ENCODE assay signal across 8 mouse cellular contexts in the genomic region with DNA sequence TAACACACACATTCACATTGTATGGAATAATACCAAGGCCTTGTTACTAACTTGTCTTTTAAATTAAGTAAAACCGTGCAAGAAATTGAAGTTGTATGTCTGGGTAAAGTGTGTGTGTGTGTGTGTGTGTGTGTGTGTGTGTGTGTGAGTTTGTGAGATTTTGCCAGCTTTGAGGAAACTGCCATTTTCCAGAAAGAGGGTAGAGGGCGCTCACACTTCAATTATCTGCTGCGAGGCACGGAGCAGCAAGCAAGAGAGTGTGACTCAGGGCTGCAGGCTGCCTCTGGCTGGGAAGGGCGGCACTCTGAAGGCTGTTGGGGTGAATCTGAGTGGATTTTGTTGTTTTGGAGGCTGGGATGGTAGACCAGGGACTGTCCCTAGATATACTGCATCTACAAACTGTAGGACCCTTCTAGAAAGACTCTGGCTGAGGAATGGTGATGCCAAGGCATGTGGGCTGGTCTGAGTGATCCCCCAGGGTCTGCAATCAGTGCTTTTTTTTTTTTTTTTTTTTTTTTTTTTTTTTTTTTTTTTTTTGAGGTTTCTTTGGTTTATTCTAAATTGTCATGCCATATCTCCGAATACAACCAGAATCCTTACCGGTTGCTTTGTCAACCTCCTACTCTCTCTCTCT. TPM values are rescaled to one million over a fixed set of nuclear protein-coding genes. Genes with fewer than 3 reads are reported as not detected.
DNase-seq lines count a peak whose midpoint lies in the region; ATAC-seq and TF ChIP-seq lines count a peak whose summit lies in the region.

No protein-coding gene starts in this region.

- in situ Hi-C loops in CH12.LX (cut with MboI; ENCODE audit: low pct_ligation_motif_present, low pct_unique_long_range_greater_than_20kb, low sequenced_read_pairs) = no loop called here

- H3K4me1 ChIP-seq in CH12.LX (ENCODE audit: control insufficient read depth in 1 of 2, insufficient read depth in 2 of 2) = no peaks in the 10 kb centered on the region
- no peaks in the 10 kb centered on the region for H3K4me1 ChIP-seq in lung, adult 2 months (ENCODE audit: control insufficient read depth, insufficient read depth, low read length)
- H3K4me1 ChIP-seq in neural tube, embryonic 15.5 days = peaks cover 4% of the 10 kb centered on the region; the same call in 1 of the 2 replicates

- DNase-seq in 3T3-L1 (ENCODE audit: low read depth, low spot score) (peak; percentile 77), CH12.LX (ENCODE audit: extremely low read depth) (peak; percentile 62)
- peak; percentile 32 for DNase-seq in cerebellum, adult 11-12 months
- DNase-seq in frontal cortex, postnatal 10 days (ENCODE audit: low spot score in 2 of 2) = peak; percentile 40 to 57
- DNase-seq in kidney, adult 9 months = peak; percentile 65
- DNase-seq in lung, adult 2 months = no peak
- no peak for DNase-seq in spleen, postnatal 36 days (ENCODE audit: low spot score in 2 of 2)

- no peak overlapping the region for H3K4me2 ChIP-seq in CH12.LX (ENCODE audit: insufficient read depth, low read depth, poor library complexity, severe bottlenecking)
- H3K4me2 ChIP-seq in neural tube, embryonic 15.5 days = peak overlapping the region; percentile 23; the same call in 1 of the 2 replicates

- TF ChIP-seq RAD21 in CH12.LX (IDR thresholded peaks at IDR 0.05; ENCODE audit: low read depth, low read length) = peak; percentile 77

- H3K9me3 ChIP-seq in CH12.LX (replicated peaks; ENCODE audit: low read length) = peaks cover 9% of the 10 kb centered on the region
- no peaks in the 10 kb centered on the region for H3K9me3 ChIP-seq in neural tube, embryonic 15.5 days (replicated peaks)

- H3K36me3 ChIP-seq in CH12.LX (replicated peaks in 1 of 2; ENCODE audit: control insufficient read depth in 1 of 2, insufficient read depth in 1 of 2, low read length in 1 of 2) = no peaks in the 10 kb centered on the region
- no peaks in the 10 kb centered on the region for H3K36me3 ChIP-seq in neural tube, embryonic 15.5 days

- H3K4me3 ChIP-seq in CH12.LX (replicated peaks in 1 of 3; ENCODE audit: low read depth in 2 of 3, low read length in 2 of 3, poor library complexity in 1 of 3) = no peak overlapping the region
- H3K4me3 ChIP-seq in lung, adult 2 months (replicated peaks; ENCODE audit: extremely low read depth, low read depth, low read length) = no peak overlapping the region
- no peak overlapping the region for H3K4me3 ChIP-seq in neural tube, embryonic 15.5 days (replicated peaks)

- dilution Hi-C loops in CH12.LX (cut with MboI; ENCODE audit: extremely low pct_ligation_motif_present, extremely low pct_unique_long_range_greater_than_20kb, low sequenced_read_pairs) = no loop called here

- peak; percentile 91 for ATAC-seq in neural tube, embryonic 15.5 days (ENCODE audit: low FRiP score)

- peaks cover 86% of the 10 kb centered on the region for H3K27me3 ChIP-seq in CH12.LX (replicated peaks)
- H3K27me3 ChIP-seq in neural tube, embryonic 15.5 days (replicated peaks) = peaks cover 37% of the 10 kb centered on the region

- peak; percentile 44 to 85; a peak in 3 of 4 replicates for TF ChIP-seq CTCF in CH12.LX (conservative IDR thresholded peaks at IDR 0.05 in 1 of 2, IDR thresholded peaks at IDR 0.05 in 1 of 2; ENCODE audit: low read depth in 2 of 2, low read length in 2 of 2)
- TF ChIP-seq CTCF in lung, adult 2 months (IDR thresholded peaks at IDR 0.05; ENCODE audit: insufficient read depth, low read length) = peak; percentile 63

- H3K79me2 ChIP-seq in CH12.LX (replicated peaks; ENCODE audit: control insufficient read depth, extremely low read depth, insufficient read depth, poor library complexity, severe bottlenecking) = no peaks in the 10 kb centered on the region

- WGBS in lung, adult 2 months = 7% methylated on average over 7 of the region's 7 CpGs
- WGBS in neural tube, embryonic 15.5 days = 11% methylated on average over 7 of the region's 7 CpGs

- no peak overlapping the region for H3K27ac ChIP-seq in CH12.LX (ENCODE audit: insufficient read depth, low read depth)
- 0 out of 2 replicates have a peak overlapping the region, but pooled peaks have one; percentile 37 for H3K27ac ChIP-seq in neural tube, embryonic 15.5 days (replicated peaks)

- no peak for TF ChIP-seq EP300 in CH12.LX (IDR thresholded peaks at IDR 0.05; ENCODE audit: low read length)

- TF ChIP-seq POLR2A in CH12.LX (IDR thresholded peaks at IDR 0.05; ENCODE audit: low read depth, low read length) = no peak
- no peak for TF ChIP-seq POLR2A in lung, adult 2 months (IDR thresholded peaks at IDR 0.05; ENCODE audit: borderline replicate concordance, extremely low read depth, low read depth, low read length)

- no peak overlapping the region for H3K9ac ChIP-seq in CH12.LX (ENCODE audit: insufficient read depth, low read depth)
- H3K9ac ChIP-seq in neural tube, embryonic 15.5 days (replicated peaks) = no peak overlapping the region

TF ChIP-seq in CH12.LX, 34 proteins besides CTCF, POLR2A, EP300 and RAD21:
- TF ChIP-seq SMC3 (IDR thresholded peaks at IDR 0.05; ENCODE audit: low read depth, low read length) (peak; percentile 60), USF1 (IDR thresholded peaks at IDR 0.05; ENCODE audit: low read depth, low read length) (no peak), POLR2AphosphoS2 (IDR thresholded peaks at IDR 0.05; ENCODE audit: low read depth, low read length) (no peak), ZC3H11A (IDR thresholded peaks at IDR 0.05; ENCODE audit: low read depth, low read length) (0 out of 2 replicates have a peak, but pooled peaks have one; percentile 4)
TF ChIP-seq in CH12.LX: peak in this region for 2.

RNA-seq across cellular contexts. Expression of gene Calcoco1, which starts 39.9 kb away (rescaled TPM):
- 2.7 and 8.5 TPM in 2 replicates for total RNA-seq in CH12.LX (2012; rRNA removed)
- 3.6 and 4.5 TPM in 2 replicates for total RNA-seq in CH12.LX (2014; rRNA removed)
- 7.6 and 9.7 TPM in 2 replicates for polyA plus RNA-seq in CH12.LX (2012; ENCODE audit: insufficient read length, low read depth)
- polyA plus RNA-seq in lung, adult 2 months (2012; rRNA removed) = 76.5 and 105 TPM in 2 replicates
- polyA plus RNA-seq in neural tube, embryonic 15.5 days (2015; fragmentation: Nextera tagmentation; extraction: Ambion mirVana) = 28.3 and 41.6 TPM in 2 replicates

Comparison
In these comparisons a context has a peak if more than half of its experiments do, and no peak if none do; other contexts are left out.
1. DNase-seq: peak in 3T3-L1 (single experiment), CH12.LX (single experiment), cerebellum, adult 11-12 months (single experiment), frontal cortex, postnatal 10 days (2 of 2) and kidney, adult 9 months (single experiment); none in lung, adult 2 months (single experiment) and spleen, postnatal 36 days (0 of 2).